Mouse (Mus musculus): Measurements from ENCODE around the gene Actr5. TPM values are rescaled to one million over a fixed set of nuclear protein-coding genes. Genes with fewer than 3 reads are reported as not detected.

Gene Actr5
- total and polyA plus RNA-seq, 3 experiments = 17.0 to 20.8 TPM; not detected in 1

- TF ChIP-seq ETS1 (IDR thresholded peaks at IDR 0.05; ENCODE audit: low read depth, low read length) = no peak
- TF ChIP-seq TBP (IDR thresholded peaks at IDR 0.05; ENCODE audit: low read depth, low read length) = no peak
- TF ChIP-seq SMC3 (IDR thresholded peaks at IDR 0.05; ENCODE audit: low read depth, low read length) = no peak
- no peak for TF ChIP-seq USF1 (IDR thresholded peaks at IDR 0.05; ENCODE audit: low read depth, low read length)
- no peak for TF ChIP-seq RCOR1 (IDR thresholded peaks at IDR 0.05; ENCODE audit: low read depth, low read length)
- TF ChIP-seq CTCF (IDR thresholded peaks at IDR 0.05 in 2 of 3, conservative IDR thresholded peaks at IDR 0.05 in 1 of 3; ENCODE audit: control insufficient read depth in 1 of 3, insufficient read depth in 1 of 3, low read depth in 2 of 3, low read length in 3 of 3, poor library complexity in 1 of 3, severe bottlenecking in 1 of 3) = no peak
- TF ChIP-seq HCFC1 (IDR thresholded peaks at IDR 0.05; ENCODE audit: low read depth, low read length) = no peak
- no peak for TF ChIP-seq POLR2AphosphoS5 (IDR thresholded peaks at IDR 0.05; ENCODE audit: borderline replicate concordance, low read depth, low read length)
- no peak for TF ChIP-seq MAX (IDR thresholded peaks at IDR 0.05; ENCODE audit: low read length)
- Histone ChIP-seq H3K4me3 (ENCODE audit: control insufficient read depth in 1 of 2, insufficient read depth in 1 of 2, low read depth in 2 of 2, low read length in 2 of 2) (no peak overlapping the region), H3K9ac (ENCODE audit: control insufficient read depth, low read depth, low read length, poor library complexity, severe bottlenecking) (no peak overlapping the region), H3K79me2 (ENCODE audit: control insufficient read depth, insufficient read depth, low read length, poor library complexity) (no peaks in the 10 kb centered on the region), H3K9me3 (replicated peaks; ENCODE audit: insufficient read depth, low read length) (no peaks in the 10 kb centered on the region), H3K27ac (ENCODE audit: control insufficient read depth, low read depth, low read length) (no peak overlapping the region), H3K36me3 (ENCODE audit: control insufficient read depth in 1 of 2, insufficient read depth in 2 of 2, low read length in 2 of 2) (no peaks in the 10 kb centered on the region), H3K27me3 (ENCODE audit: control insufficient read depth in 1 of 2, insufficient read depth in 2 of 2, low read length in 2 of 2) (peaks cover 0 to 1% of the 10 kb centered on the region in 2 experiments; a peak in 1 of 4 replicates), H3K4me1 (ENCODE audit: control insufficient read depth in 1 of 2, insufficient read depth in 2 of 2, low read length in 2 of 2) (no peaks in the 10 kb centered on the region)
- no peak for DNase-seq (ENCODE audit: low read depth, low spot score)
Observed at GRCm38 (mm10) chr2:158682344-158683037, 57.8 kb downstream of the Actr5 start.

- H3K79me2 ChIP-seq (ENCODE audit: control insufficient read depth, insufficient read depth, low read length, poor library complexity) = no peaks in the 10 kb centered on the region
- H3K4me1 ChIP-seq (ENCODE audit: control insufficient read depth in 1 of 2, insufficient read depth in 2 of 2, low read length in 2 of 2) = no peaks in the 10 kb centered on the region
- no peak overlapping the region for H3K4me3 ChIP-seq (ENCODE audit: control insufficient read depth in 1 of 2, insufficient read depth in 1 of 2, low read depth in 2 of 2, low read length in 2 of 2)
- TF ChIP-seq JUND (IDR thresholded peaks at IDR 0.05; ENCODE audit: low read depth, low read length) (no peak), UBTF (IDR thresholded peaks at IDR 0.05; ENCODE audit: borderline replicate concordance, insufficient read depth, low read depth, low read length) (no peak), USF1 (IDR thresholded peaks at IDR 0.05; ENCODE audit: low read depth, low read length) (no peak), E2F4 (IDR thresholded peaks at IDR 0.05; ENCODE audit: borderline replicate concordance, low read depth, low read length) (no peak), CHD2 (IDR thresholded peaks at IDR 0.05; ENCODE audit: low read length) (no peak), NELFE (IDR thresholded peaks at IDR 0.05; ENCODE audit: low read depth, low read length) (no peak), ETS1 (IDR thresholded peaks at IDR 0.05; ENCODE audit: low read depth, low read length) (no peak), POLR2A (IDR thresholded peaks at IDR 0.05; ENCODE audit: control insufficient read depth in 1 of 2, insufficient read depth in 1 of 2, low read depth in 1 of 2, low read length in 2 of 2, poor library complexity in 1 of 2) (no peak), SMC3 (IDR thresholded peaks at IDR 0.05; ENCODE audit: low read depth, low read length) (no peak), CHD1 (IDR thresholded peaks at IDR 0.05; ENCODE audit: low read depth, low read length) (no peak), TCF12 (IDR thresholded peaks at IDR 0.05; ENCODE audit: low read depth, low read length) (no peak), POLR2AphosphoS2 (IDR thresholded peaks at IDR 0.05; ENCODE audit: low read length) (no peak), HCFC1 (IDR thresholded peaks at IDR 0.05; ENCODE audit: low read depth, low read length) (no peak), MAFK (IDR thresholded peaks at IDR 0.05; ENCODE audit: borderline replicate concordance, low read depth, low read length) (no peak), RCOR1 (IDR thresholded peaks at IDR 0.05; ENCODE audit: low read depth, low read length) (no peak), ELF1 (IDR thresholded peaks at IDR 0.05; ENCODE audit: low read depth, low read length) (no peak), TAL1 (IDR thresholded peaks at IDR 0.05; ENCODE audit: low read length) (no peak), ZNF384 (IDR thresholded peaks at IDR 0.05; ENCODE audit: low read depth, low read length) (no peak)
- no peaks in the 10 kb centered on the region for H3K9me3 ChIP-seq (replicated peaks; ENCODE audit: insufficient read depth, low read length)
- H3K27me3 ChIP-seq (ENCODE audit: control insufficient read depth in 1 of 2, insufficient read depth in 2 of 2, low read length in 2 of 2) = peaks cover 0 to 1% of the 10 kb centered on the region in 2 experiments; a peak in 1 of 4 replicates
- no peak overlapping the region for H3K9ac ChIP-seq (ENCODE audit: control insufficient read depth, low read depth, low read length, poor library complexity, severe bottlenecking)
- H3K36me3 ChIP-seq (ENCODE audit: control insufficient read depth in 1 of 2, insufficient read depth in 2 of 2, low read length in 2 of 2) = no peaks in the 10 kb centered on the region
- H3K27ac ChIP-seq (ENCODE audit: control insufficient read depth, low read depth, low read length) = no peak overlapping the region
- DNase-seq (ENCODE audit: low read depth, low spot score) = no peak
Observed at GRCm38 (mm10) chr2:158683038-158683413, 58.3 kb downstream of the Actr5 start.

All from MEL (cell line).